Mouse (Mus musculus) urinary bladder, postnatal 4 days (tissue): Measurements from ENCODE around the gene Jpt2.
A peak's percentile ranks its signal among the peaks of the same experiment; 100 is the strongest.
"Not testable (repeated sequence)": the region's sequence is repeated elsewhere in the genome, so short reads cannot be mapped to it uniquely, and the experiment has no call there.

ENCODE experiments used
- DNase-seq, 2 experiments: peaks; one replicate each; pipeline ENCODE4 v3.0.0; 2021 to 2022; ENCODE audit warnings: low spot score in 2 of 2

Jpt2 gene

DNA sequence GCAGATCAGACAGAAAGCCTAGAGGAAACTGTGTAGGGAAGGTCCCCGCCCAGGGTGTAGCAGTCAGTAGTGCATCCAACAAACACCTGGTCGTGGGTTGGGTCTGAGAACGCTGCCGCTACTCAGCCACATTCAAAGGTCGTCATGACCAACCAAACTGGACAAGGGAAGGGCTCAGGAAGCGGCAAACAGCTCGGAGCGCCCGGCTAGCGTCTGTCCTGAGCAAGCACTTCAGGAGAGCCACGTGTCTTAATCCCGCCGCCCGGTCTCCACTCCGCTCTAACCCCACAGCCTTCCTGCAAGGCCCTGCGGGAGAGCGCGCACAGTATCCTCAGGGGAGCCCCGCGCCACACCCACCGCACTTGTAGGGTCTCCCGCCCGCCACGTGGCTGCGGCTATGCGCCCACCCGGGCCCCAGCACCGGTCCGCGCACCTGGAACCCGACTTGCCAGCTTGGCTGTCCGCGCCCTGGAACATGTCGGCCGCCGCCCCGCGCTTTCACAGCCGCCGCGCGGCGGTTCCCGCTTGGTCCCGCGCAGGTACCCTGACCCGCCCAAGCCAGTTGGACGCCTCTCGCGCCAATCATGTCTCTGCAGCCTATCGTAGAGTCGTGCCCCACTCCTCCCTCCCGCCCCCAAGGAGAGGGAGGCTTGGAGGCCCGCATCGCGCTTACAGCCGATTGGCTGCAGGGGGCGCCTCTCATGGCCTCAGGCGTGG is at the start of gene Jpt2:
Gene Jpt2, minus strand, starts transcription at position 555 of the 717 bp plus-strand sequence.
- DNase-seq: peak; percentile 97

DNA sequence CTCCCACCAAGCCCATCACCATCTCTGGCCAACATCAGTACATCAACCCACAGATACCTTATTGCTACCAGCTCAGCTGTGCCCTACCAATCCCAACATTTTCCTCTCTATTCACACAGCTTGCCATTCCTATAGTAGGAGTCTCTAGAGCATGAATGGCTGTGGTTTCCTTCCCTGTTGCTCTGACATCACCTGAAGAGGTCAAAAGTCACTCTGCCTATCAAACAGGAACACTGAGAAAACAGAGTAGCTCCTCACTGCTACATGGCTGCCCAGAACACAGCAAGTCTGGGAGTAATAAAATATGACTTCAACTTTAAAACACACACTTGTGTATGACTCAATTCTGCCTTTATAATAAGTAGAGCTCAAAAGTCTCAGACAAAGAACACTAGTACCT is 47.0 kb upstream of the Jpt2 start:
- DNase-seq: no peak

DNA sequence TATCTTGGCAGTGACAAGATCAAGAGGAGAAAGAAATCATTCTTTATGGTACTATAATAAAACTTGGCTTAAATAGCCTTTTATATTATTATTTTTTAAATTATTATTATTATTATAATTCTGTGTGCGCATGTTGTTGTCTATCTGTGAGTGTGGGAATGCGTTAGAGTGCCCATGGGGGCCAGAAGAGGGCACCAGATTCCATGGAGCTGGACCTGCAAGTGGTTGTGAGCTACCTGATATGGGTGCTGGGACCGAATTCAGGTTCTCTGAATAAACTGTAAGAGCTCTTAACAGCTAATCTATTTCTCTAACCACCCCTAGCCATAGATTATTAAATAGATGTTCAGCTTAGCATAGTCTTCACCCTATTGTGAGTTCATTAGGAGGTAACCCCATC is 44.6 kb upstream of the Jpt2 start:
- no peak for DNase-seq

DNA sequence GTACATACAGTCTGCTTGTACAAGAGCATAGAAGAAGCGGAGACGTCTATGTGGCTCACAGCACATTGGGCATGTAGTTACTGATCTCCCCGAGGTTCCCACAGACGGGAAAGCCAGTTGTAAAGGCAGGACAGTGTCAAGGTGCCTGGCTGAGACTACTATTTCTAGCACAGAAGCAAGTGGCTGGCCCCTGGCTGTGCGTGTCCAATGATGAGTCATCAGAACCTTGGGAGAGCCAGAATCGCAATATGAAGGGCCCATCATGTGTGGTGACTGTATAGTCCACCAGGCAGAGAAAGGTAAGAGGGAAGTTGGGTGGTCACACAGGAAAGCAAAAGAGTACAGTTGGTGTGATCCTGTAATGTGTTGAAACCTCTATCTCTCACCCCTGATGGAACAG is 34.2 kb upstream of the Jpt2 start:
- no peak for DNase-seq

DNA sequence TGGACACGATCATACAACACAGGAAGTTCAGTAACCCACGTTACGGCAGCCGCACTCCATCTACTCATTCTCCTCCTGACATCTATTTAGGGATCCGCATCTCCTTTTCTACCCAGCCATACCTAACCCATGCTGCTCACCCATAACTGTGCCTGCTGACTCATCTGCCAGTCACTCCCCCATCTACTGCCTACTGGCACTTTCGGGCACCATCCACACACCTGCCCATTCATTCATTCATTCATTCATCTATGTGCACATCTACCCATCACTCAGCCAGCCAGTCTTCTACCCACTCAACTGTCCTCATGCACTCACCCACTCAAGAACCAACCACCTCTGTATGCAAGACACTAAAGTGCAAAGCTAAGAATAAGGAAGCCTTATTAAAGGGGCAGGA is 26.7 kb upstream of the Jpt2 start:
- no peak for DNase-seq

DNA sequence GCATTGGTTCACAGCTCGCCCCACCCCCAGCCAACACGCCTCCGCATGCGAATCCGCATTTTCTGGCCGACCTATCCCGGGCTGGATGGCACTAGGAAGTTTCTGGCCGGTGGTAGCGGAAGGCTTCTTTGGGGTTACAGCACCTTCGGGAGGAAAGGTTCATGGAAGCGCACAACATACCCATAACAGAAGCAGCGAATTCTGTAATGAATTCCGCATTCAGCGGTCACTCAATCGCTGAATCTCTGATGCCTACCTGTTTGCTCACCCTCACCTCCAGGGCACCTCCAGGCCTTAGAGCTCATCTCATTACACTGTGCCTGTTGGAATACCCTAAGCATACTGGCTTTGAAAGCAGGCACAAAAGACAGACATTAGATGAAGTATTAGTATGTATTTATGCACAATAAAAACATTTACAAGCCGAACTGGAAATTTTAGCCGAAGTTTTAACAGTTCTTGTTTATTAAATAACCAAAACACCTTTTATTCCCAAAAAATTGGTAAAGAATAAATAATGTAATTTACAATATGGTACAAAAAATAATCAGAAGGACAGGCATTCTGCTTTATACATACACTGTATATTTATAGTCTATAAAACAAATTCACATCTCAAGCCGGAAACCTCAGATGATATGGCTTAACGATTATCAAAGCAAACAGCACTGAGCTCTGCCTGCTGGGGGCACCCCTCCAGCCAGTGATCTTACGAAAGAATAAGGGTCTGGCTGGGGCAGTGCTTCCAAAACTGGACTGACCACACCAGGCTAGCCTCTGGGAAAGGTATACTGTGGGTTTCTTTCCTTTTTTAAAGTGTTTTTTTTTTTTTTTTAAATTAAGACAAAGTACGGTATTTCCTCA is 595 bp upstream of the Jpt2 start:
- DNase-seq: no peak

DNA sequence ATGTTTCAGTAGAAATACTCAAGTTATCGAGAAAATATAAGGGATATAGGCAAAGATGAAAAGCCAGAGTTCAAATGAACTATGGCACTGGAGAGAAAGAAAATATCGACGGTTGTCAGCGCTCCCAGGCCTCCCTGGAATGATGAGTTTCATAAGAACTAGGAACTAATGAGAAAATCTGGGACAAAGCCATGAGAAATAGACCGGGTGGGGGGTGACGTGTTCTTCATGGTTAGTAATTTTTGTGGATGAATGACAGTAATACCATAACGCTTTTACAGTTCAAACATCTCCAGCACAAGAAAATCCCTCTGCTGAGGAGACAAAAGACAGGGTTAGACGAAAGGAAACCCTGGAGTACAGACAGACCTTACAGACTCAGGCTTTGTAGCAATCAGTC is 1.1 kb downstream of the Jpt2 start:
- DNase-seq: no peak

DNA sequence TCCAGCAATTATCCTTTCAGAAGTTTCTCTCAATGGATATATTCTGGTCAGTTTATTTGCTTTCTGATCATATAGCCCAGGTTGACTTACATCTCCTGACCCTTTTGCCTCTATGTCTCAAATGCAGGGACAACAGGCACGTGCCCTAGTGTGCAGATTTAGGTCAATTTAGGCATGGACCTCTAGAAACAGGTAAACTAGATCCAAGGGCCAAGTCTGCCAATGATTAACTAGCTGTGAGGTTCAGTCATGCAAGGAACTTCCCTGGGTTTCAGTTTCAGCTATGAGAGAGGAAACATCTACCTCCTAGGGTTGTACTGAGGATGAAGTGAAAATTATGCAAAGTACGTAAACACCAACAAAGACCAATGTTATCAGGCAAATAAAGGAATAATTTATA is 7.2 kb downstream of the Jpt2 start:
- DNase-seq: no peak

DNA sequence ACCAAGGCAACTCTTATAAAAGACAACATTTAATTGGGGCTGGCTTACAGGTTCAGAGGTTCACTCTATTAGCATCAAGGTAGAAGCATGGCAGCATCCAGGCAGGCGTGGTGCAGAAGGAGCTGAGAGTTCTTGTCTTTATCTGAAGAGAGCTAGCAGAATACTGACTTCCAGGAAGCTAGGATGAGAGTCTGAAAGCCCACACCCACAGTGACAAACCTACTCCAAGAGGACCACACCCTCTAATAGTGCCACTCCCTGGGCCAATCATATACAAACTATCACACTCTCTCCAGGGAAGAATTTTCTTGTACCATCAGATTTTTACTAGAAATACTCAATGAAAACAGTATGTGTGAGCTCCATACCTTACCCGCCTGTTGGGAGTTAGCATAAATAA is 9.8 kb downstream of the Jpt2 start:
- DNase-seq: no peak

DNA sequence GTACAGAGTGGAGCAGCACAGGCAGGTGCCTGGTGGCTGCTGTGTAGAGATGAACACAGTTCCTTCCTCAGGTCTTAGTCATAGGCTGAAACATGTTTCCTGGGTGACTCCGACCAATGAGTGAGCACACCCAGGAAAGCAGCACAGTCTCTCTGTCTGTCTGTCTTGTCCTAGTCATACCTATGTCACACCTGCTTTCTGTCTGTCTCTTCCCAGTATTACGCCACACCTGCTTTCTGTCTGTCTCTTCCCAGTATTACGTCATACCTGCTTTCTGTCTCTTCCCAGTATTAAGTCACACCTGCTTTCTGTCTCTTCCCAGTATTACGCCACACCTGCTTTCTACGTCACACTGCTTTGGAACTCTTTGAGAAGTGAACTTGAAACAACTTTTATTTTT is 12.3 kb downstream of the Jpt2 start:
- no peak for DNase-seq

DNA sequence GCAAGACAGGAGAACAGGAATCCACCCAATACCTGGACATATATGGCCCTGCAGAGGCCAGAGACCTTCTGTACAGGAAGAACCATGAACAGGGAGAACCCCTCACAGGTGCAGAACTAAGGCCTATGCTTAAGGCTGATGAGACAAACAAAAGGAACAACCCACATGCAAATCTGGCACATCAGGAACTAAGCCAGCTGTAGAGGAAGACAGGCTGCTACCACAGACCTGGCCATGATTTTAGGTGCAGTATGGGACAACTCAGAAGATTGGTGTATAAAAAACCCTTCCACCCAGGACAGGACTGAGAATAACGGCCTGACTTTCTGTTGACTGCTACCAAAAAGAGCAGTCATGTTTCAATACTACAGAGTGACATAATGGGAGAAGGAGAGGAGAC is 16.9 kb downstream of the Jpt2 start:
- not testable (repeated sequence) for DNase-seq

DNA sequence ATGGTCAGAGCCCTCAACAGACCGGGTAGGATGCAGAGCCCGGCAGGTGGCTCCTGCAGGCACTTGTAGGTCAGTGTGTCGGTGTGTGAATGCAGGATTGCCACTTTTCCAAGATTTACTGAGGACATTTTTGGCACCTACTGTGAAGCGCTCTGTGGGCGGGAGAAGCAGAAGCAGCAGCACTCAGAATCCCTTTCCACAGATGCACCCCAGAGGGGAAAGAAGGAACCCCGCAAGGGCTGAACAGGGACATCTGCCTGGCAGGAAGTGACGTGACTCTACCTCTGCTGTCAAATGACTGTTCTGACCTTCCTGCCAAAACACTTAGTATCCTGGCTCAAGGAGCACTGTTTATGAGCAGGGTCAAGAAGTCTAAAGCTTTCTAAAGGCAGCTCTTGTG is 17.5 kb downstream of the Jpt2 start:
- no peak for DNase-seq

DNA sequence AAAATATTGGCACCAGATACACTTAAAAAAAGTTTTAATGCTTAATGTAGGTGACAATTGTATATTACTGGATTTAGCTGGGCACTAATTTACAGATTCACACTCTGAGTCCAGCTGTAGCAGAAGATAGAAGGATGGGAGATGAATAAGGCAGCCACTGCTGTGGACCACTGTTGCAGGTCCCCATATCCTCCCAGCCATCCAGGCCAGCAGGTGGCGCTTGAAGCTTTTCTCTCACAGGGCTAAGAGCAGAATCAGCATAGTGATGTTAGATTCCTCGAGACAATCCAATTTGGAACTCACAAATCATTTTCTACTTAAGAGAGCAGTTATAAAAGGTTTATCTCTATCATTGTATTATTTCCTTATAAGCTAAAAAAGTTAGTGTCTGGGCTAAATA is 18.0 kb downstream of the Jpt2 start:
- DNase-seq: not testable (repeated sequence)

DNA sequence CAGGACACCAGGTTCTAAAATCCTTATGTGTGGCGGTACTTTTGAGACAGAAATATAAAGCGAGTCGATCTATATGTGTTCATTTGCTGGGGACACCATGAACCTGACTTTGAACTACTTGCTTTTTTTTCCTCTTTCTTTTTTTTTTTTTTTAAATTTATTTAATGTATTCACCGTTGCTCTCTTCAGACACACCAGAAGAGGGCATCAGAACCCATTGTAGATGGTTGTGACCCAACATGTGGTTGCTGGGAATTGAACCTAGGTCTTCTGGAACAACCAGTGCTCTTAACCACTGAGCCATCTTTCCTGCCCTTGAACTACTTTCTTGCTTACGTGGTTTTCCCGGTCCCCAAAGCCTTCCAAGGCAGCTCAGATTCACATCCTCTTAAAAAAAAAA is 23.2 kb downstream of the Jpt2 start:
- DNase-seq: no peak

DNA sequence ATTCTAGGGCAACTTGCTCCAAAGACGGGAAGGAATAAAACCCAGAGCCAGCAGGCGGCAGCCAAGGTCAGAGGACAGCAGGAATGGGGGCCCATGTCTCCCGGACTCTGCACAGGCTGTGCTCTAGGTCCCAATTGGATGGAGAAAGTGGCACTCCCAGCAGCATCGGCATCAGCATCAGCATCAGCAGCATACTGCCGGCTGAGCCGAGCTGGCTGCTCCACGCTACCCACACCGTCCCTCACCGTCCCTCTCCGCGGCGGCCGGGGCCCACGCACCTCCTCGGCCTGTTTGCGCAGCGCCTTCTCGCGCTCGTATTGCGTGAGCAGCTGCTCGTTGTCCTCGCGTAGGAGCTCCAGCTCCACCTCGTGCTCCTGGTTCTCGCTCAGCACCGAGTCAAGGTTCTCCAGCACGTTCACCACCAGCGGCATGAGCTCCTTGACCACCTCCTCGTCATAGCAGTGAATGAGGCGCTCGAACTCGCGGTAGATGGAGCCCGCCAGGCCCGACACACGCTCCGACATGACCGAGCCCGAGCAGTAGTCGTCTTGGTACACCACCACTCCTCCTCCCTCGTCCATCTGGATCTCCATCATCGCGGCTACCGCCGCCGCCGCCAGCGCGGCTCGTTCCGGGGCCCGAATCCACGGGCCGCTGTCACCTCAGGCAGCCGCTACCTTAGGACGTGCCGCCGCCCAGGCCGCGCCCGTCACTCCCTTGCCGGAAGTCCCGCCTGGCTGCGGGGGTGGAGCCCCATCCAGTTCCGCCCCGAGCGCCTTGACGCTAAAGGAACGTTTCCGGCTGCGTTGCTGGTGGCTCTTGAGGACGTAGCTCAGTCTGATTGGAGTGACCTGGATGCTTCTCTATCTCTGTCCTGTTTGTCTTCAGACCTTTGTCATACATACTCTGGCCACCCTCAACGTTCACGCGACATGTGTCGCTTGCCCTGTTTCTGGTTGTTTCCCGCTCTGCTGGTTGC is 23.9 kb downstream of the Jpt2 start, which contains the start of gene Mapk8ip3:
Gene Mapk8ip3, minus strand, starts transcription at position 719 of the 979 bp plus-strand sequence.
- peak; percentile 91 to 94 for DNase-seq

DNA sequence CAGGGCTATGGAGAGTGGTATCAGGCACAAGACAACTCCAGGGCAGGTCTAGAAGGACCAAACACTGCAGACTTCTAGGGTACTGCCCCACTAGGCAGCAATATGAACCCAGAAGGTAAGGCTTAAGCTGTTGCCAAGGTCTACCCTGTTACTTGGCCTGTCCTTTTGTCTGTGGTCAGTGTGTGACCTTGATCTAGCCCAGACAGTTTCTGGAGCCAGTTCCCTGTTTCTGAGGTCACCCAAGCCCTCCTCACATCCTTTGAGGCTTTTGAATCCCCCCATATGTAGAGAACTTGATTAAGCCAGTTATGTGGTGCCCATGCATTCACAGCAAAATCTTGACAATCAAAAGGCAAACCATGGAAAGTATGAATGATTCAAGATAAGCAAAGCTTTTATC is 24.8 kb downstream of the Jpt2 start:
- no peak for DNase-seq

DNA sequence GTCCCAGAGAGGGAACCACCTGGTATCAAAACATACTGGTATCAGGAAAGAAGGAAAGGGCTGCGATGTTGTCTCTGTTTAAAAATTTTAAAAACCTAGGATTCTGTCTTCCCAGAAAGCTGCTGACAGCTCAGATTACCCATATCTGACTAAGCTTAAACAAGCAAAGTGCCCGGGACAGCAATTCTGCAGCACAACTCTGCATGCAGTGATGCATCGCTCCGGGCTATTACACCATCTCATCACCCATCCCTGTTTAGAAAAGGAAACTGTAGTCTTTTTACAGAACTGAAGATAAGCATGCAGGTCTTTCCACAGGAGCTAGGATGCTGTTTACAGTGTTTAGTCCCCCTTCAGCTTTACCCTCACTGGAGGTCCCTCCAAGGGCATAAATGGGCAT is 25.6 kb downstream of the Jpt2 start:
- DNase-seq: no peak

DNA sequence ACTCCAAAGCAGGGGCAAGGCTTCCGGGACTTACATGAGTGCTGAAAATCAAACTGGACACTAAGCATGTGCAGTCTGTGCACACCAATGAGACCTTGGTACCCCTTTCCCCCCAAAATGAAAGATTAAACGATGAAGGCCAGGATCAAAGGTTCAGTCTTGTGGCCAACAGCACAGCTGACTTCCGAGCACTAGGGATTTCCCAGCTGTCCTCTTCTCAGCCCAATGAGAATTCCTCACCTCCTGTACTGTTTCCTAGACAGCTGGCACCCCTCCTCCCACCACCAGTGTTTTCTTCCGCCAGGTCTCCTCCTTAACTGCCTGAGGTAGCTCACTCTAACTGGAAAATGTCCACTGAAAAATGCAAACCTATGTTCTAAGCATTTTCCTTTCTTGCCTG is 27.3 kb downstream of the Jpt2 start:
- DNase-seq: no peak

DNA sequence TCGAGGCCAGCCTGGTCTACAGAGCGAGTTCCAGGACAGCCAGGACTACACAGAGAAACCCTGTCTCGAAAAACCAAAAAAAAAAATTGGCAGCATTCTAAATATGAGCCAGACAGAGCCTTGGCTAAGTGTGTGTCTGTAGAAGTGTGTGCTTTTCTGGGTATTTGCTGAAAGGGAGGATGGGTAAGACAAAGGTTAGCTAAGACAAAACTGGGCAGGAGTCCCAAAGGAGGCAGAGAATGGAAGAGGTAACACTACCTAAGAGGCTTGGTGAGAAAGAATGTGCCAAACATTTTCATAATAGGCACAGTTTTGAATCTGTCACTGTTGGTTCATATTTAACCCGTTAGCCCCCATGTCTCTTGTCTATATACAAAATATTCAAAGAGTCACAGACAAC is 28.1 kb downstream of the Jpt2 start:
- DNase-seq: no peak

DNA sequence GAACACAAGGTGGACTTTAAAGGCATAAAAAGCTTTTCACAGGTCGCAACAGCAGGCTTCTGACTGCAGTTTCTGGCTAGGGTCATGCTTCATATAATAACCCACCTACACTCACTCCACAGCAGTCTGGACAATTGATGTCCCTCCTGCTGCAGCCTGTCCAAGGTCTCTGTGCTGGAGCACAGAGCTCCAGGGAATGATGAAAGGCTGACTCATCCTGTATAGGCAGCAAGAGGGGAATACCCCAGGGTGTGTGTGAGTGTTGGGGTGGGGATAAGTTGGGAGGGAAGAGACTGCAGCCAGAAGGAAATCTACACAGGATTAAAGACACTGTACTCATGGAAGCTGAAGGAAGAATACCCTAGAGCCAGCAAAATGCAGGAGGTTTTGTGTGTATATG is 31.0 kb downstream of the Jpt2 start:
- DNase-seq: no peak

DNA sequence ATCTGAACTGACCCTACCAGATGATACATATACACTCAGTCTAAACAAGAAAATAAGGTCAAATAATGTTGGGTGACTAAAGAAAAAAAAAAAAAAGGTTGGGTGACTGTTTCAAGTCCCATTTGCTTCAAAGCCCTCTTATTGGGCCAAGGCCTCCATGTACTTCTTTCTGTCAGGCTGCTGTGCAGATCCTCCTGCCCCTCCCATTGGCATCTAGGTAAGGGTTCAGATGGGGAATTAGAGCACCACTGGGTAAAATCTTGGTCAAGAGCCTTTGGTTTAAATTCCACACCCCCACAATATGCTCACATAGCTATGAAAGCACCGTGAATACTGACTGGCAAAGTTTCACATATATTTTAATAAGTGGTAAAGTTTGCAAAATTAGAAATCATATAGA is 37.2 kb downstream of the Jpt2 start:
- no peak for DNase-seq

DNA sequence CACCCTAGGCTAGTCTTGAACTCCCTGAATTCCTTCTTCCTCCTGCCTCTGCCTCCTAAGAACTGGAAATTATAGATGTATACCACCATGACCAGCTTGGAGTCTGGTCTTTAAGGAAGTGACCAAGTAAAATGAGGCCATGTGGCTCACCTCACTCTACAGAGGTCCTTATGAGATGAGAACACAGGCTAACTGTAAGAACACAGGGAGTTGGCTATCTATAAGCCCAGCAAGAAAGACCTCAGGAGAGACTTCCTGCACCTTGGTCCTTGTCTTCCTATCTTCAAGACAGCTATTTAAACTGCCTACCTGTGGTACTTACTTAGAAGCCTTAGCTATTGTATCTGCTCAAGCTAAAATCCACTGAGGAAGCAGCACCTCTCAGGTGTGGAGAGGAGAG is 46.5 kb downstream of the Jpt2 start:
- DNase-seq: no peak
